Mouse (Mus musculus): ENCODE data around the gene Ubxn1. TPM values are rescaled to one million over a fixed set of nuclear protein-coding genes. Genes with fewer than 3 reads are reported as not detected.

The Ubxn1 gene
- 165 and 393 TPM in 2 replicates for polyA plus RNA-seq (2012; rRNA removed)

GRCm38 (mm10) chr19:8871267-8872186, at the start of gene Ubxn1:
TSS of gene Ubxn1 (plus strand) at chr19:8871496.

GRCm38 (mm10) chr19:8829660-8830059, 41.6 kb upstream of the Ubxn1 start, which contains the start of gene AC129217.1:
TSS of gene AC129217.1 (plus strand) at chr19:8829773.

GRCm38 (mm10) chr19:8837251-8837791, 34.0 kb upstream of the Ubxn1 start, which contains the start of gene Bscl2:
TSS of gene Bscl2 (plus strand) at chr19:8837467.

GRCm38 (mm10) chr19:8839103-8839907, 32.0 kb upstream of the Ubxn1 start, which contains the start of gene Gng3:
TSS of gene Gng3 (minus strand) at chr19:8839194.

GRCm38 (mm10) chr19:8850402-8850901, 20.8 kb upstream of the Ubxn1 start, which contains the start of gene Lrrn4cl:
TSS of gene Lrrn4cl (plus strand) at chr19:8850768.

GRCm38 (mm10) chr19:8880311-8881033, 9.2 kb downstream of the Ubxn1 start, which contains the start of gene Uqcc3:
TSS of gene Uqcc3 (minus strand) at chr19:8880923.

GRCm38 (mm10) chr19:8883616-8884015, 12.3 kb downstream of the Ubxn1 start, which contains the start of the genes Lbhd1 and Gm49403:
TSS of gene Lbhd1 (plus strand) at chr19:8883732.
TSS of gene Gm49403 (plus strand) at chr19:8883930.

GRCm38 (mm10) chr19:8888511-8889385, 17.5 kb downstream of the Ubxn1 start, which contains the start of the genes 1810009A15Rik and Gm49416:
TSS of gene 1810009A15Rik (plus strand) at chr19:8888853.
TSS of gene Gm49416 (plus strand) at chr19:8888926.

GRCm38 (mm10) chr19:8892829-8893766, 21.8 kb downstream of the Ubxn1 start, which contains the start of gene Ints5:
TSS of gene Ints5 (plus strand) at chr19:8893005.

GRCm38 (mm10) chr19:8897865-8898495, 26.7 kb downstream of the Ubxn1 start, which contains the start of gene Ganab:
TSS of gene Ganab (plus strand) at chr19:8898071.

GRCm38 (mm10) chr19:8920073-8920736, 48.9 kb downstream of the Ubxn1 start, which contains the start of gene B3gat3:
TSS of gene B3gat3 (plus strand) at chr19:8920374.

Other genes with a start within 250 kb of the Ubxn1 start
- 0.18 and 0.32 TPM in 2 replicates for gene Chrm1, start 207.7 kb upstream of the Ubxn1 start, polyA plus RNA-seq (2012; rRNA removed)
- 95.3 and 154 TPM in 2 replicates for gene Slc3a2, start 148.1 kb upstream of the Ubxn1 start, polyA plus RNA-seq (2012; rRNA removed)
- gene Wdr74, start 135.7 kb upstream of the Ubxn1 start, polyA plus RNA-seq (2012; rRNA removed) = 61.7 and 67.5 TPM in 2 replicates
- 3.5 and 4.2 TPM in 2 replicates for gene 1700092M07Rik, start 130.8 kb upstream of the Ubxn1 start, polyA plus RNA-seq (2012; rRNA removed)
- gene Stx5a, start 130.1 kb upstream of the Ubxn1 start, polyA plus RNA-seq (2012; rRNA removed) = 68.9 and 120 TPM in 2 replicates
- gene Nxf1, start 114.4 kb upstream of the Ubxn1 start, polyA plus RNA-seq (2012; rRNA removed) = 229 and 239 TPM in 2 replicates
- gene Tmem223, start 100.5 kb upstream of the Ubxn1 start, polyA plus RNA-seq (2012; rRNA removed) = 154 and 167 TPM in 2 replicates
- 20.2 and 35.2 TPM in 2 replicates for gene Tmem179b, start 97.0 kb upstream of the Ubxn1 start, polyA plus RNA-seq (2012; rRNA removed)
- gene Taf6l, start 85.1 kb upstream of the Ubxn1 start, polyA plus RNA-seq (2012; rRNA removed) = 26.9 and 28.7 TPM in 2 replicates
- gene Polr2g, start 72.9 kb upstream of the Ubxn1 start, polyA plus RNA-seq (2012; rRNA removed) = 133 and 156 TPM in 2 replicates
- gene Zbtb3, start 68.9 kb upstream of the Ubxn1 start, polyA plus RNA-seq (2012; rRNA removed) = 2.9 and 4.6 TPM in 2 replicates
- 54.1 and 73.8 TPM in 2 replicates for gene Ttc9c, start 52.2 kb upstream of the Ubxn1 start, polyA plus RNA-seq (2012; rRNA removed)
- gene Hnrnpul2, start 51.5 kb upstream of the Ubxn1 start, polyA plus RNA-seq (2012; rRNA removed) = 83.3 and 183 TPM in 2 replicates
- 2.4 TPM in 1 of 2 replicates, not detected in the other for gene AC129217.1, start 41.7 kb upstream of the Ubxn1 start, polyA plus RNA-seq (2012; rRNA removed)
- 49.4 and 62.6 TPM in 2 replicates for gene Bscl2, start 34.0 kb upstream of the Ubxn1 start, polyA plus RNA-seq (2012; rRNA removed)
- 52.5 and 74.8 TPM in 2 replicates for gene Gng3, start 32.3 kb upstream of the Ubxn1 start, polyA plus RNA-seq (2012; rRNA removed)
- gene Lrrn4cl, start 20.7 kb upstream of the Ubxn1 start, polyA plus RNA-seq (2012; rRNA removed) = 0.79 and 0.83 TPM in 2 replicates
- gene Uqcc3, start 9.4 kb downstream of the Ubxn1 start, polyA plus RNA-seq (2012; rRNA removed) = 54.0 and 71.8 TPM in 2 replicates
- 7.5 and 10.5 TPM in 2 replicates for gene Lbhd1, start 12.2 kb downstream of the Ubxn1 start, polyA plus RNA-seq (2012; rRNA removed)
- not detected in 2 replicates for gene Gm49403, start 12.4 kb downstream of the Ubxn1 start, polyA plus RNA-seq (2012; rRNA removed)
- gene 1810009A15Rik, start 17.4 kb downstream of the Ubxn1 start, polyA plus RNA-seq (2012; rRNA removed) = 123 and 143 TPM in 2 replicates
- gene Gm49416, start 17.4 kb downstream of the Ubxn1 start, polyA plus RNA-seq (2012; rRNA removed) = 11.4 TPM in 1 of 2 replicates, not detected in the other
- 25.3 and 31.6 TPM in 2 replicates for gene Ints5, start 21.5 kb downstream of the Ubxn1 start, polyA plus RNA-seq (2012; rRNA removed)
- 126 and 172 TPM in 2 replicates for gene Ganab, start 26.6 kb downstream of the Ubxn1 start, polyA plus RNA-seq (2012; rRNA removed)
- gene B3gat3, start 48.9 kb downstream of the Ubxn1 start, polyA plus RNA-seq (2012; rRNA removed) = 84.3 and 108 TPM in 2 replicates
- gene Rom1, start 57.9 kb downstream of the Ubxn1 start, polyA plus RNA-seq (2012; rRNA removed) = 2.5 and 3.1 TPM in 2 replicates
- 25.8 and 32.3 TPM in 2 replicates for gene Eml3, start 58.1 kb downstream of the Ubxn1 start, polyA plus RNA-seq (2012; rRNA removed)
- 75.1 and 76.6 TPM in 2 replicates for gene Mta2, start 70.4 kb downstream of the Ubxn1 start, polyA plus RNA-seq (2012; rRNA removed)
- 28.1 and 28.7 TPM in 2 replicates for gene Tut1, start 82.4 kb downstream of the Ubxn1 start, polyA plus RNA-seq (2012; rRNA removed)
- gene Eef1g, start 95.5 kb downstream of the Ubxn1 start, polyA plus RNA-seq (2012; rRNA removed) = 547 and 626 TPM in 2 replicates
- gene Ahnak, start 117.8 kb downstream of the Ubxn1 start, polyA plus RNA-seq (2012; rRNA removed) = 10.3 and 10.8 TPM in 2 replicates
- not detected in 2 replicates for gene Scgb1a1, start 216.5 kb downstream of the Ubxn1 start, polyA plus RNA-seq (2012; rRNA removed)